Mouse (Mus musculus) testis, adult 2 months (tissue): ENCODE results near the gene Itch.

Experiments used
- CTCF ChIP-seq: fragments of 200-500 bp; IDR thresholded peaks from 2 replicates; pipeline ENCODE4 v1.5.1; 2012; ENCODE audit warnings: low read depth, mild to moderate bottlenecking, inconsistent platforms, low read length, moderate library complexity; ENCODE audit not compliant: control insufficient read depth, insufficient read depth, insufficient replicate concordance
- POLR2A ChIP-seq: fragments of 200-500 bp; IDR thresholded peaks from 2 replicates; pipeline ENCODE4 v1.6.1; 2012; ENCODE audit warnings: low read depth, mild to moderate bottlenecking, inconsistent platforms, low read length, moderate library complexity; ENCODE audit not compliant: control insufficient read depth

GRCm38 (mm10) chr2:155098720-155099380 is 34.5 kb upstream of the Itch start:
- TF ChIP-seq POLR2A, result no peak
- TF ChIP-seq CTCF, result no peak
